Mouse (Mus musculus): ENCODE results near the gene Cx3cr1. TPM values are rescaled to one million over a fixed set of nuclear protein-coding genes. Genes with fewer than 3 reads are reported as not detected.
A peak's percentile ranks its signal among the peaks of the same experiment; 100 is the strongest.

The Cx3cr1 gene
- polyA plus RNA-seq, 1 experiment from 2014 or later: 8.0 TPM

GRCm38 (mm10) chr9:120084406-120084805 lies 14.7 kb upstream of the Cx3cr1 start:
- no peaks in the 10 kb centered on the region for H3K4me1 ChIP-seq (ENCODE audit: insufficient read depth, low read depth, low read length)
- no peak overlapping the region for H3K4me3 ChIP-seq (ENCODE audit: low read depth, low read length)
- no peaks in the 10 kb centered on the region for H3K27me3 ChIP-seq (replicated peaks; ENCODE audit: insufficient read depth, low read length)
- no peak for ATAC-seq
- H3K9ac ChIP-seq (replicated peaks; ENCODE audit: low read depth): no peak overlapping the region
- 75% methylated on average over 9 of the region's 9 CpGs for WGBS
- no peak overlapping the region for H3K27ac ChIP-seq (ENCODE audit: low read length)
- H3K4me2 ChIP-seq (replicated peaks; ENCODE audit: low read depth, low read length): no peak overlapping the region
- TF ChIP-seq EP300 (IDR thresholded peaks at IDR 0.05) (no peak), CTCF (IDR thresholded peaks at IDR 0.05) (no peak)
- no peaks in the 10 kb centered on the region for H3K36me3 ChIP-seq (ENCODE audit: insufficient read depth, low read length)
- H3K9me3 ChIP-seq (ENCODE audit: low read length): no peaks in the 10 kb centered on the region
- no peak for DNase-seq (ENCODE audit: low spot score)

- Histone ChIP-seq H3K27ac (ENCODE audit: low read length) (no peak overlapping the region), H3K9me3 (ENCODE audit: low read length) (no peaks in the 10 kb centered on the region), H3K9ac (replicated peaks; ENCODE audit: low read depth) (no peak overlapping the region), H3K4me2 (replicated peaks; ENCODE audit: low read depth, low read length) (no peak overlapping the region), H3K27me3 (replicated peaks; ENCODE audit: insufficient read depth, low read length) (no peaks in the 10 kb centered on the region), H3K4me3 (ENCODE audit: low read depth, low read length) (no peak overlapping the region), H3K36me3 (ENCODE audit: insufficient read depth, low read length) (no peaks in the 10 kb centered on the region), H3K4me1 (ENCODE audit: insufficient read depth, low read depth, low read length) (no peaks in the 10 kb centered on the region)
- ATAC-seq (no peak), DNase-seq (ENCODE audit: low spot score) (no peak)
- TF ChIP-seq CTCF (IDR thresholded peaks at IDR 0.05): no peak
- no peak for TF ChIP-seq EP300 (IDR thresholded peaks at IDR 0.05)
- WGBS: 78% methylated on average over 17 of the region's 18 CpGs
Measured at GRCm38 (mm10) chr9:120083158-120083894, 13.6 kb upstream of the Cx3cr1 start.

- DNase-seq (ENCODE audit: low spot score): no peak
- WGBS: 72% methylated on average over 4 of the region's 4 CpGs
Measured at GRCm38 (mm10) chr9:120082691-120083090, 13.0 kb upstream of the Cx3cr1 start.

GRCm38 (mm10) chr9:120081967-120082366 lies 12.3 kb upstream of the Cx3cr1 start:
- no peaks in the 10 kb centered on the region for H3K9me3 ChIP-seq (ENCODE audit: low read length)

More at GRCm38 (mm10) chr9:120082691-120083090, 13.0 kb upstream of the Cx3cr1 start:
- Histone ChIP-seq H3K4me1 (ENCODE audit: insufficient read depth, low read depth, low read length) (no peaks in the 10 kb centered on the region), H3K27me3 (replicated peaks; ENCODE audit: insufficient read depth, low read length) (no peaks in the 10 kb centered on the region), H3K9ac (replicated peaks; ENCODE audit: low read depth) (no peak overlapping the region), H3K4me2 (replicated peaks; ENCODE audit: low read depth, low read length) (no peak overlapping the region), H3K4me3 (ENCODE audit: low read depth, low read length) (no peak overlapping the region), H3K9me3 (ENCODE audit: low read length) (no peaks in the 10 kb centered on the region), H3K36me3 (ENCODE audit: insufficient read depth, low read length) (no peaks in the 10 kb centered on the region), H3K27ac (ENCODE audit: low read length) (no peak overlapping the region)
- TF ChIP-seq EP300 (IDR thresholded peaks at IDR 0.05) (no peak), CTCF (IDR thresholded peaks at IDR 0.05) (no peak)
- ATAC-seq: no peak

GRCm38 (mm10) chr9:120081247-120081646 lies 11.6 kb upstream of the Cx3cr1 start:
- Histone ChIP-seq H3K27ac (ENCODE audit: low read length) (no peak overlapping the region), H3K4me1 (ENCODE audit: insufficient read depth, low read depth, low read length) (no peaks in the 10 kb centered on the region), H3K27me3 (replicated peaks; ENCODE audit: insufficient read depth, low read length) (no peaks in the 10 kb centered on the region), H3K4me3 (ENCODE audit: low read depth, low read length) (no peak overlapping the region), H3K36me3 (ENCODE audit: insufficient read depth, low read length) (no peaks in the 10 kb centered on the region), H3K4me2 (replicated peaks; ENCODE audit: low read depth, low read length) (no peak overlapping the region), H3K9ac (replicated peaks; ENCODE audit: low read depth) (no peak overlapping the region), H3K9me3 (ENCODE audit: low read length) (no peaks in the 10 kb centered on the region)
- WGBS: 72% methylated on average over 6 of the region's 6 CpGs
- ATAC-seq (no peak), DNase-seq (ENCODE audit: low spot score) (no peak)
- TF ChIP-seq EP300 (IDR thresholded peaks at IDR 0.05): no peak
- peak; percentile 15; the same call in 1 of the 2 replicates for TF ChIP-seq CTCF (IDR thresholded peaks at IDR 0.05)

More at GRCm38 (mm10) chr9:120081967-120082366, 12.3 kb upstream of the Cx3cr1 start:
- Histone ChIP-seq H3K27ac (ENCODE audit: low read length) (no peak overlapping the region), H3K9ac (replicated peaks; ENCODE audit: low read depth) (no peak overlapping the region), H3K4me2 (replicated peaks; ENCODE audit: low read depth, low read length) (no peak overlapping the region), H3K4me1 (ENCODE audit: insufficient read depth, low read depth, low read length) (no peaks in the 10 kb centered on the region), H3K27me3 (replicated peaks; ENCODE audit: insufficient read depth, low read length) (no peaks in the 10 kb centered on the region), H3K4me3 (ENCODE audit: low read depth, low read length) (no peak overlapping the region), H3K36me3 (ENCODE audit: insufficient read depth, low read length) (no peaks in the 10 kb centered on the region)
- TF ChIP-seq EP300 (IDR thresholded peaks at IDR 0.05) (no peak), CTCF (IDR thresholded peaks at IDR 0.05) (no peak)
- WGBS: 63% methylated on average over 5 of the region's 5 CpGs
- DNase-seq (ENCODE audit: low spot score) (no peak), ATAC-seq (no peak)

GRCm38 (mm10) chr9:120080546-120081108 lies 10.9 kb upstream of the Cx3cr1 start:
- H3K36me3 ChIP-seq (ENCODE audit: insufficient read depth, low read length): no peaks in the 10 kb centered on the region
- no peak for DNase-seq (ENCODE audit: low spot score)
- no peak overlapping the region for H3K4me2 ChIP-seq (replicated peaks; ENCODE audit: low read depth, low read length)
- H3K4me3 ChIP-seq (ENCODE audit: low read depth, low read length): no peak overlapping the region
- ATAC-seq: no peak
- H3K9me3 ChIP-seq (ENCODE audit: low read length): no peaks in the 10 kb centered on the region
- H3K27ac ChIP-seq (ENCODE audit: low read length): no peak overlapping the region
- WGBS: 60% methylated on average over 8 of the region's 8 CpGs
- H3K27me3 ChIP-seq (replicated peaks; ENCODE audit: insufficient read depth, low read length): no peaks in the 10 kb centered on the region
- H3K4me1 ChIP-seq (ENCODE audit: insufficient read depth, low read depth, low read length): no peaks in the 10 kb centered on the region
- TF ChIP-seq CTCF (IDR thresholded peaks at IDR 0.05) (no peak), EP300 (IDR thresholded peaks at IDR 0.05) (no peak)
- no peak overlapping the region for H3K9ac ChIP-seq (replicated peaks; ENCODE audit: low read depth)

All from lung, postnatal 0 days (tissue).